Mouse (Mus musculus): ENCODE measurements around the gene Tmub1.

- no peak for TF ChIP-seq GATA1 (IDR thresholded peaks at IDR 0.05; ENCODE audit: low read length)
- TF ChIP-seq TAL1 (IDR thresholded peaks at IDR 0.05; ENCODE audit: low read length) = no peak
Observed at GRCm38 (mm10) chr5:24400911-24401605, 46.6 kb downstream of the Tmub1 start.
